Mouse (Mus musculus): ENCODE data around the gene Nlrc4. TPM values are rescaled to one million over a fixed set of nuclear protein-coding genes. Genes with fewer than 3 reads are reported as not detected.

Nlrc4 gene
- polyA plus RNA-seq, 1 experiment from 2014 or later = 0.51 TPM

DNA sequence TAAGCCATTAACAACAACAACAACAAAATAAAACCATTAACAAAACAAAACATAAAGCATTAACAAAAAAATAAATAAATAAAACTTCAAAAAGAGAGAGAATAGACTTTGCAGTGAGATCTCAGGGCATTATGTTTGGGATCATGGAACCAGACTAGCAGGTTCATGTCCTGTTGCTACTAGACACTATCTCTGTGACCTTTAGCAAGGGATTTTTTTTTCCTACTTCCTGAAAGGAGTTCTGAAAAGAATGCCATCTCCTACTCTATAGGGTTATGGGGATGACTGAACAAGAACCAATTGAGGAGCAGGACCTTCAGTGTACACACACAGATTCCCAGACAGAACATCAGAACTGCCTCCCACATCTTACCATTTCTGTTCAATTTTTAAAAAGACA lies 4.6 kb upstream of the Nlrc4 start:
- no peak for ATAC-seq (ENCODE audit: insufficient number of reproducible peaks, low FRiP score, low TSS enrichment, low read depth)
- H3K27ac ChIP-seq (replicated peaks) = no peak overlapping the region
- no peaks in the 10 kb centered on the region for H3K36me3 ChIP-seq

DNA sequence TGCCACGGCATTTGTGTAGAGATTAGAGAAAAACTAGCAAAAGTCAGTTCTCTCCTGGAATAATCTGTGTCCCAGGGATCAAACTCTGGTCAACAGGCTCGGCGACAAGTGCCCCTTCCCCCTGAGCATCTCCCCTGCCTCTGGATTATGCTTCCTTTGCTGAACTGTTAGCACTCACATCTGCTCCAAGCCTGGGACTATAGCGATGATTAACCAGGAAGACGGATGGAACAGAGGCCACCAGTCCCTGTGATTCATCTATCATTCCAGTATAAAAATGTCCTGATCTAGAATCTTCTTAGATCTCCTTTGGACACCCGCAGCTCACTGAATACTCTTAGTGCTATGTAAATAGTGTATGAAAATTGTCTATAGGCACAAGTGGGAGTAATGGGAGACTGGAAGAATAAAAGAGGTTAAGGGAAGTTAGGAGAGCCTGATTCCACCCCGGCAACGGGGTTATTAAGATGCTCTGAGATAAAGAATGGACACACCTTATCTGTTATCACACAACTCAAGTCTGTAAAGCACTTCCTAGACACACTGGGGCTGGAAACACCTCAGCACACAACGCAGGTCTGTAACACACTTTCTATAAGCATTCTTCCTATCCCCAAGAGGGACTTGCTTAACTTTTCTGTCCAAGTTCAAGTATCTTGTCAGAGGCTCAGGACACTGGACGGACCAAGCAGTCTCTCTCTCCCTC lies 817 bp downstream of the Nlrc4 start:
- Histone ChIP-seq H3K27me3 (no peaks in the 10 kb centered on the region), H3K36me3 (no peaks in the 10 kb centered on the region), H3K27ac (replicated peaks) (no peak overlapping the region), H3K9me3 (replicated peaks) (no peaks in the 10 kb centered on the region), H3K4me3 (replicated peaks) (no peak overlapping the region), H3K4me2 (replicated peaks) (no peak overlapping the region), H3K9ac (no peak overlapping the region), H3K4me1 (no peaks in the 10 kb centered on the region)
- WGBS = 74% methylated on average over 10 of the region's 10 CpGs
- ATAC-seq (ENCODE audit: insufficient number of reproducible peaks, low FRiP score, low TSS enrichment, low read depth) = no peak

More for the DNA sequence above, 4.6 kb upstream of the Nlrc4 start:
- no peak overlapping the region for H3K4me2 ChIP-seq (replicated peaks)
- H3K4me1 ChIP-seq = no peaks in the 10 kb centered on the region
- H3K27me3 ChIP-seq = no peaks in the 10 kb centered on the region
- H3K9ac ChIP-seq = no peak overlapping the region
- no peak overlapping the region for H3K4me3 ChIP-seq (replicated peaks)
- H3K9me3 ChIP-seq (replicated peaks) = no peaks in the 10 kb centered on the region

DNA sequence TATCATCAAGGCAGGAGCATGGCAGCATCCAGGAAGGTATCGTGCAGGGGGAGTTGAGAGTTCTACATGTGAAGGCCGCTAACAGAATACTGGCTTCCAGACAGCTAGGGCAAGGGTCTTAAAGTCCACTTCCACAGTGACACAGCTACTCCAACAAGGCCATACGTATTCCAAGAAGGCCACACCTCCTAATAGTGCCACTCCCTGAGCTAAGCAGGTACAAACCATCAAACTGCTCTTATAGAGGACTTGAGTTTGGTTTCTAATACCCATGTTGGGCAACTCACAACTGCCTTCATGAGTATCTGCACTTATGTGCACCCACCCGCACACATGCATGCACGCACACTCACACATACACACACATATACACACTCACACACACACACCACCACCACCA lies 2.1 kb downstream of the Nlrc4 start:
- WGBS = 93% methylated on average over 5 of the region's 5 CpGs

DNA sequence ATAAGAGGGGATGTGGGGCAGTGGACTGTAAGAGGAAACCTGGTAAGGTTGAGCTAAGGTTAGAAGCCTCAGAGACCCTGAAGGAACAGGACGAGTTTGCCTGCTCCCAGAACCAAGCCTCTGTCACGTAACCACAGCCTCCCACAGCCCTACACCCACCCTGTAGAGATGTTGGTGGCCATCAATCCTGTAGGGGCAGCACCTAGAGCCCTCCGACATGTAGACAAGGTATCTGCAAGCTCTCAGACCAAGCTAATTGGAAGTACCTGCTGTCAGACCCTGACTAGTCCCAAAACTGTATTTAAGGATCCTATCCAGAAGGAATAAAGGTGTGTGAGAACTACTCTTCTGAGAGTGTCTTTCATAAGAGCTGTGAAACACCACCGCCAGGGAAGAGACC lies 3.5 kb downstream of the Nlrc4 start:
- Histone ChIP-seq H3K9me3 (replicated peaks) (no peaks in the 10 kb centered on the region), H3K27me3 (no peaks in the 10 kb centered on the region), H3K36me3 (no peaks in the 10 kb centered on the region), H3K4me2 (replicated peaks) (no peak overlapping the region), H3K27ac (replicated peaks) (no peak overlapping the region), H3K4me3 (replicated peaks) (no peak overlapping the region), H3K4me1 (no peaks in the 10 kb centered on the region), H3K9ac (no peak overlapping the region)
- 91% methylated on average over 4 of the region's 4 CpGs for WGBS
- ATAC-seq (ENCODE audit: insufficient number of reproducible peaks, low FRiP score, low TSS enrichment, low read depth) = no peak

More for the DNA sequence above, 2.1 kb downstream of the Nlrc4 start:
- Histone ChIP-seq H3K4me3 (replicated peaks) (no peak overlapping the region), H3K27me3 (no peaks in the 10 kb centered on the region), H3K27ac (replicated peaks) (no peak overlapping the region), H3K9me3 (replicated peaks) (no peaks in the 10 kb centered on the region), H3K4me2 (replicated peaks) (no peak overlapping the region), H3K9ac (no peak overlapping the region), H3K4me1 (no peaks in the 10 kb centered on the region), H3K36me3 (no peaks in the 10 kb centered on the region)
- ATAC-seq (ENCODE audit: insufficient number of reproducible peaks, low FRiP score, low TSS enrichment, low read depth) = no peak

DNA sequence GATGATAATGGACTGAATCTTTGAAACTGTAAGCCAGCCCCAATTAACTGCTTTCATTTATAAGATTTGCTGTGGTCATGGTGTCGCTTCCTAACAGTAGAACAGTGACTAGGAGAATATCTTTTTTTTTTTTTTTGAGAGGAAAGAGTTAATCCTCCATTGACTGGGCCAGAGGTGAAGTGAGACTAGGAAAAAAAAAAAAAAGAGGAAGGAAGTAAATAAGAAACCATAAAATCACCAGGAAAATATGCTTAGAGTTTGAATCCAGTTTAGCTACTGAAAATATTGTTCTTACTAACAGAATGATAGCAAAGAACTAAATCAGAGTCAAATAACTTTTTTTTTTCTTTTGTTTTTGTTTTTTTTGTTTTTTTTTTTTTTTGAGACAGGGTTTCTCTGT lies 4.3 kb downstream of the Nlrc4 start:
- H3K27me3 ChIP-seq = no peaks in the 10 kb centered on the region
- H3K27ac ChIP-seq (replicated peaks) = no peak overlapping the region
- H3K4me2 ChIP-seq (replicated peaks) = no peak overlapping the region
- no peak overlapping the region for H3K4me3 ChIP-seq (replicated peaks)
- H3K9ac ChIP-seq = no peak overlapping the region
- no peaks in the 10 kb centered on the region for H3K36me3 ChIP-seq
- ATAC-seq (ENCODE audit: insufficient number of reproducible peaks, low FRiP score, low TSS enrichment, low read depth) = no peak
- H3K9me3 ChIP-seq (replicated peaks) = no peaks in the 10 kb centered on the region
- no peaks in the 10 kb centered on the region for H3K4me1 ChIP-seq
- 81% methylated on average over 1 of the region's 1 CpGs for WGBS

DNA sequence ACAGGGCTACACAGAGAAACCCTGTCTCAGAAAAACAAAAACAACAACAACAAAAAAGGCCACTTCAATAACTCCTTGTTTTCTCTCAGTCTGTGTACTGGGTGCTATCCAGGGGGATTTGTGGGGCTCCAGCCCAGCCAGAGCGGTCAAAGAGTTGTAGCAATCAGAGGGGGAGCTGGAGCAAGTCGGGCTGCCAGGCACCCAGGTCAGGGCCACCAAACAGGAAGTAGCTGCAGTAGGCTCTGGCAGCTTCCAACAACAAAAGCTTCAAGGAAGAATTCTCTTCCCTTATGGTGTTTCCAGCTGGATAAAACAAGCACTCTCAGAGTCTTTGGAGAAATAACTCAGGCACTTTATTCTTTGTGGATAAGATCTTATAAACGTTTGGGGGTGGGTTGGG lies 5.0 kb downstream of the Nlrc4 start:
- ATAC-seq (ENCODE audit: insufficient number of reproducible peaks, low FRiP score, low TSS enrichment, low read depth) = no peak
- 75% methylated on average over 3 of the region's 3 CpGs for WGBS
- H3K9ac ChIP-seq = no peak overlapping the region

DNA sequence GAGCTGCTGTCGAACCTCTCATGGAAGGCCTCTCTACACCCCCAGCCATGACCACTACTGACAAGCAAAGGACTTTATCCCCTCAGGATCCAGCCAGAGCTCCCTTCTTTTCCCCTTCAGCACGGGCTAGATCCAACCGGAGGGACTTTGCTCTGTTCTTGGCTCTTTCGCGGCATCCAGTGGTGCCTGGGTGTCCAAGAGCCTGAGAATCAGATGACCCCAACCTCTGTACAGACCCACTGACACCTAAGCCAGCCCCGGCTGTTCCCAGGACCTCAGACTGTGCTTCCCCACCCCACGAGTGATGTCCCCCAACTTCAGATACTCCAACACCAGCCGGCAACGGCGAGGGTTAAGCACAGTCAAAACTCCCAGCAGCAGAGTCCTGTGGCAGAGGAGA lies 9.2 kb downstream of the Nlrc4 start:
- Histone ChIP-seq H3K27me3 (no peaks in the 10 kb centered on the region), H3K27ac (replicated peaks) (no peak overlapping the region), H3K36me3 (no peaks in the 10 kb centered on the region), H3K9me3 (replicated peaks) (no peaks in the 10 kb centered on the region), H3K4me3 (replicated peaks) (no peak overlapping the region), H3K4me2 (replicated peaks) (no peak overlapping the region), H3K9ac (no peak overlapping the region), H3K4me1 (no peaks in the 10 kb centered on the region)
- ATAC-seq (ENCODE audit: insufficient number of reproducible peaks, low FRiP score, low TSS enrichment, low read depth) = no peak
- 88% methylated on average over 10 of the region's 10 CpGs for WGBS

More for the DNA sequence above, 5.0 kb downstream of the Nlrc4 start:
- no peaks in the 10 kb centered on the region for H3K4me1 ChIP-seq
- no peak overlapping the region for H3K4me2 ChIP-seq (replicated peaks)
- no peaks in the 10 kb centered on the region for H3K9me3 ChIP-seq (replicated peaks)
- H3K36me3 ChIP-seq = no peaks in the 10 kb centered on the region
- no peak overlapping the region for H3K27ac ChIP-seq (replicated peaks)
- H3K27me3 ChIP-seq = no peaks in the 10 kb centered on the region
- no peak overlapping the region for H3K4me3 ChIP-seq (replicated peaks)

DNA sequence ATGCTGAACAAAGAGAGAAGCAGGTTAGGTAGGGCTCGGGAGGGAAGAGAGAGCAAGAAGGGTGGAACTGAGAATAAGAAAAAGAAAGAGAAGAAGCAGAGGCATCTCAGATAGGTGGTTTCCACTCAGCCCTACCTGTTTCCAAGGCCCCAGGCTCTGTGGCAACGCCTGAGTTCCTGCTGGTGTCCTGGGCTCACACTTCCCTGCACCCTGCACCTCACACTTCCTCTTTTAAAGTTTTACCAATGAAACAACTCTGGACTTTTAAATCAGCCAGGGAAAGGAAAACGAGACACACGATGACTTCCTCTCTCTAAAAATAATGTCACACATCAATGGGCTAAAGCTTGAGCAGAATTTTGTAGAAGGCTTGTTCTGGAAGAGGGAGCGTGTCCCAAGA lies 18.5 kb downstream of the Nlrc4 start:
- no peaks in the 10 kb centered on the region for H3K36me3 ChIP-seq
- H3K9ac ChIP-seq = no peak overlapping the region
- no peak overlapping the region for H3K27ac ChIP-seq (replicated peaks)
- 79% methylated on average over 5 of the region's 5 CpGs for WGBS
- H3K4me3 ChIP-seq (replicated peaks) = no peak overlapping the region
- no peak overlapping the region for H3K4me2 ChIP-seq (replicated peaks)
- no peaks in the 10 kb centered on the region for H3K9me3 ChIP-seq (replicated peaks)
- no peak for ATAC-seq (ENCODE audit: insufficient number of reproducible peaks, low FRiP score, low TSS enrichment, low read depth)
- no peaks in the 10 kb centered on the region for H3K4me1 ChIP-seq
- no peaks in the 10 kb centered on the region for H3K27me3 ChIP-seq

DNA sequence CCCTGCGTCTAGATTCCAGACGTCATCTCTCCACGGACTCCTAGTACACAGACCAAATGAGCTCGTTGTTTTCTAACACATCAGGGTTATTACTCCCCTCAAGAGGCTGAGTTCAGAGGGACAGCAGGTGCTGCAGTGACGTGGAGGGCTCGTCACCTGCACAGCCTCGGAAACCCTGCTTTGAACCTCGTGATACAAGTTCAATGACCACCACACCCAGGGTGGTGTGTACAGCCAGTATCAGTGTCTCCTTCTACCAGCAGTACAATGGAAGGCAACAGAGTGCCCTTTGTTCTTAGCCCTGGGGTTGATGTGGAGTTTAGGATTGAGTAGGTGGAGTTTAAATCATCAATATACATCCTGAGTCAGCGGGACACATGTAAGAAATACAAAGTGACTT lies 21.2 kb downstream of the Nlrc4 start:
- H3K27ac ChIP-seq (replicated peaks) = no peak overlapping the region
- no peak overlapping the region for H3K4me2 ChIP-seq (replicated peaks)
- no peaks in the 10 kb centered on the region for H3K4me1 ChIP-seq
- H3K9ac ChIP-seq = no peak overlapping the region
- no peaks in the 10 kb centered on the region for H3K27me3 ChIP-seq
- WGBS = 79% methylated on average over 9 of the region's 9 CpGs
- no peaks in the 10 kb centered on the region for H3K36me3 ChIP-seq
- no peak overlapping the region for H3K4me3 ChIP-seq (replicated peaks)
- H3K9me3 ChIP-seq (replicated peaks) = no peaks in the 10 kb centered on the region
- ATAC-seq (ENCODE audit: insufficient number of reproducible peaks, low FRiP score, low TSS enrichment, low read depth) = no peak

DNA sequence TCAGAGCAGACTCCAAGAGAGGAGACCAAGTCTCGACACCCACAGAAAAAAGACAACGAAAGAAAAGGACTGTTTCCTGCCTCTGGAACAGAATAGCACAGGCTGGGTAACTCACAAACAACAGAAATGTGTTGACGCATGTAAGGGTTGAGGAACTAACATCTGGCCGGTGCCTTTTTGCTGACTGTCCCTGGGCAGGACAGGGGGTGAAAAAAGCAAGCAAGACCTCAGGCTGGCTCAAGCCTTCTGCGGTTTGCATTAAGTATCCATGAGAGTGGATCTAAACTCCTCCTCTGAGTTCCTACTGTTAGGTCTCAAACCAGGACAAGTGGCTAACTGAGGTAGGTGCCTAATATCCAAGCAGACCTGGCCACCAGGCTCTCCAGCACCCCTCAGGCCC lies 26.3 kb downstream of the Nlrc4 start:
- no peak overlapping the region for H3K9ac ChIP-seq
- no peak for ATAC-seq (ENCODE audit: insufficient number of reproducible peaks, low FRiP score, low TSS enrichment, low read depth)
- no peak overlapping the region for H3K4me3 ChIP-seq (replicated peaks)
- no peaks in the 10 kb centered on the region for H3K4me1 ChIP-seq
- H3K36me3 ChIP-seq = 0 out of 2 replicates have a peak, but pooled peaks cover 3% of the 10 kb centered on the region
- no peak overlapping the region for H3K27ac ChIP-seq (replicated peaks)
- no peaks in the 10 kb centered on the region for H3K9me3 ChIP-seq (replicated peaks)
- 83% methylated on average over 5 of the region's 5 CpGs for WGBS
- H3K4me2 ChIP-seq (replicated peaks) = no peak overlapping the region
- no peaks in the 10 kb centered on the region for H3K27me3 ChIP-seq

DNA sequence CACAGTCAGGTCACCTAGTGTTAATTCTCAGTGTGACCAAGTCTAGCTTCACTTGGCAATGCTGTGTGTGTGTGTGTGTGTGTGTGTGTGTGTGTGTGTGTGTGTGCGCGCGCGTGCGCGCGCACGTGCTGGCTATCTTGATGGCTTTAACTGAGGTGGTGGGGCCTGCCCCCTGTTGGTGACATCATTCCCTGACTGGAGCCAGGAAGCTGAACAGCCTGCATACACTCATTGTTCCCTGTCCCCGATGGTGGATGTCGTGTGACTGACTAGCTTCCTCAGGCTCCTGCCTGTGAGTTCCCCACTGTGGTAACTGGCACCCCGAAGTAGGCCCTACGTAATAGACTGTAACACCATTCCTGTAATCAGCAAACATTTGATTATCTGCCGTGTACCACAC lies 27.5 kb downstream of the Nlrc4 start:
- Histone ChIP-seq H3K4me1 (no peaks in the 10 kb centered on the region), H3K9me3 (replicated peaks) (no peaks in the 10 kb centered on the region), H3K4me2 (replicated peaks) (no peak overlapping the region), H3K27ac (replicated peaks) (no peak overlapping the region), H3K9ac (no peak overlapping the region), H3K27me3 (no peaks in the 10 kb centered on the region), H3K36me3 (peaks cover 10% of the 10 kb centered on the region; the same call in 1 of the 2 replicates), H3K4me3 (replicated peaks) (no peak overlapping the region)
- no peak for ATAC-seq (ENCODE audit: insufficient number of reproducible peaks, low FRiP score, low TSS enrichment, low read depth)
- whole genome bisulfite sequencing = 68% methylated on average over 13 of the region's 13 CpGs

DNA sequence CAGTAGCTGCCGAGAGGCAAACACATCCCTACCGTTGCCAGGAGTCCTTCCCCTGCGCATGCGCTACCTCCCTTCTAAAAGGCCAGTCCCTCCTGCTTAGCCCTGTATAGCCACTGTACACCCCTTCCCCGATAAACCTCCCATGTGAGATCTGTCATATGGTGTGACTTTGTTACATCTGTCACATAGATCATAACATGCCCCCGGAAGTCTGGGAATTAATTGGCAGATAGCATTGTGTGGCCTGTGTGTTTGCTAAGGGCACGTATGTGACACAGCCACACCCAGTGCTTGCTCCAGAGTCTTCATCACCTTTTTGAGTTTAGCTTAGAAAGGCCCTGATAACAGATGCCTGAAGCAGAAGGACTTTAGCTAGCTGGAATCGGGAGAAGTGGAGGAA lies 28.9 kb downstream of the Nlrc4 start:
- Histone ChIP-seq H3K27ac (replicated peaks) (no peak overlapping the region), H3K4me1 (no peaks in the 10 kb centered on the region), H3K36me3 (peaks cover 15% of the 10 kb centered on the region; the same call in 1 of the 2 replicates), H3K4me2 (replicated peaks) (no peak overlapping the region), H3K9me3 (replicated peaks) (no peaks in the 10 kb centered on the region), H3K4me3 (replicated peaks) (no peak overlapping the region), H3K9ac (no peak overlapping the region), H3K27me3 (no peaks in the 10 kb centered on the region)
- WGBS = 83% methylated on average over 8 of the region's 8 CpGs
- ATAC-seq (ENCODE audit: insufficient number of reproducible peaks, low FRiP score, low TSS enrichment, low read depth) = no peak
